28 mouse cellular contexts compared by ENCODE assay signal in genomic region chr1:160446823-160447222, GRCm38 (mm10).
"Had no signal": no experiment of that assay in that cellular context is flagged by ENCODE, and none has a peak within 500 bp of the region (broad histone marks: within the 10 kb centered on the region; RNA-seq: fewer than 3 reads in every experiment).

No protein-coding gene starts in this region.

- H3K4me2 ChIP-seq: embryonic facial prominence, embryonic 12.5 days; embryonic facial prominence, embryonic 13.5 days; embryonic facial prominence, embryonic 15.5 days; forebrain, embryonic 12.5 days; forebrain, embryonic 13.5 days; forebrain, embryonic 15.5 days had no signal

- H3K4me1 ChIP-seq: embryonic facial prominence, embryonic 10.5 days; embryonic facial prominence, embryonic 12.5 days; embryonic facial prominence, embryonic 13.5 days; embryonic facial prominence, embryonic 15.5 days; forebrain, embryonic 12.5 days had no signal

- H3K9me3 ChIP-seq: embryonic facial prominence, embryonic 10.5 days; embryonic facial prominence, embryonic 12.5 days; embryonic facial prominence, embryonic 13.5 days; embryonic facial prominence, embryonic 15.5 days; forebrain, embryonic 10.5 days; forebrain, embryonic 12.5 days; forebrain, embryonic 13.5 days; forebrain, embryonic 15.5 days had no signal

- H3K36me3 ChIP-seq: embryonic facial prominence, embryonic 10.5 days; embryonic facial prominence, embryonic 12.5 days; embryonic facial prominence, embryonic 13.5 days; embryonic facial prominence, embryonic 15.5 days; forebrain, embryonic 10.5 days; forebrain, embryonic 12.5 days; forebrain, embryonic 15.5 days had no signal

- ATAC-seq: forebrain, embryonic 13.5 days; forebrain, embryonic 14.5 days; forebrain, embryonic 15.5 days; forebrain, embryonic 16.5 days; forebrain, postnatal 0 days had no signal

- H3K27ac ChIP-seq: embryonic facial prominence, embryonic 10.5 days; embryonic facial prominence, embryonic 12.5 days; embryonic facial prominence, embryonic 13.5 days; embryonic facial prominence, embryonic 15.5 days; forebrain, embryonic 10.5 days; forebrain, embryonic 12.5 days; forebrain, embryonic 13.5 days; forebrain, embryonic 15.5 days; gastrocnemius, adult 2 months had no signal

- H3K9ac ChIP-seq: embryonic facial prominence, embryonic 12.5 days; embryonic facial prominence, embryonic 13.5 days; embryonic facial prominence, embryonic 15.5 days; forebrain, embryonic 12.5 days; forebrain, embryonic 13.5 days; forebrain, embryonic 15.5 days; forebrain, postnatal 0 days had no signal

- H3K4me3 ChIP-seq: embryonic facial prominence, embryonic 10.5 days; embryonic facial prominence, embryonic 12.5 days; embryonic facial prominence, embryonic 13.5 days; embryonic facial prominence, embryonic 15.5 days; erythroblast, embryonic 14.5 days; forebrain, embryonic 10.5 days; forebrain, embryonic 12.5 days; forebrain, embryonic 13.5 days; forebrain, embryonic 15.5 days; gastrocnemius, adult 2 months had no signal

- DNase-seq: cerebellum, adult 2 months; cerebellum, adult 8-10 months; cerebellum, adult 9-10 months; cerebellum, adult 9-11 months; cerebellum, postnatal 10 days; cerebellum, postnatal 14 days; cerebellum, postnatal 25 days; cerebellum, postnatal 36 days; embryo, embryonic 11 days; forebrain, postnatal 0 days; gastrocnemius, adult 2 months; gastrocnemius, postnatal 10 days; gastrocnemius, postnatal 14 days; gastrocnemius, postnatal 25 days; gastrocnemius, postnatal 36 days; heart, adult 11 months; heart, adult 18-20 months had no signal

- H3K27me3 ChIP-seq: embryonic facial prominence, embryonic 12.5 days; embryonic facial prominence, embryonic 13.5 days; embryonic facial prominence, embryonic 15.5 days; forebrain, embryonic 12.5 days; forebrain, embryonic 13.5 days; forebrain, embryonic 15.5 days had no signal
